Mouse (Mus musculus) midbrain, postnatal 0 days (tissue): Measurements from ENCODE around the gene Erbin. TPM values are rescaled to one million over a fixed set of nuclear protein-coding genes. Genes with fewer than 3 reads are reported as not detected.
A peak's percentile ranks its signal among the peaks of the same experiment; 100 is the strongest.

Experiments used
- ATAC-seq: fragments of 200-750 bp; cut with Nextera tagmentation; 2 replicates; pipeline ENCODE4 v1.8.0; 2017; ENCODE audit warnings: moderate number of reproducible peaks, mild to moderate bottlenecking, moderate TSS enrichment, moderate library complexity; ENCODE audit not compliant: low FRiP score
- DNase-seq: peaks from one replicate; pipeline ENCODE4 v3.0.0-alpha.2; 2015; ENCODE audit warnings: low spot score
- H3K27ac ChIP-seq: fragments of 300-500 bp; sonication (generic); 2 replicates; pipeline ENCODE4 v1.5.1; 2014; ENCODE audit warnings: low read depth, mild to moderate bottlenecking, low read length, mixed read lengths
- H3K27me3 ChIP-seq: fragments of 300-500 bp; sonication (generic); 2 replicates; pipeline ENCODE4 v1.6.1; 2014; ENCODE audit warnings: low read length, control low read depth, mixed read lengths; ENCODE audit not compliant: insufficient read depth
- H3K36me3 ChIP-seq: fragments of 300-500 bp; sonication (generic); 2 replicates; pipeline ENCODE4 v1.6.1; 2014; ENCODE audit warnings: low read length, control low read depth, mixed read lengths; ENCODE audit not compliant: insufficient read depth
- H3K4me1 ChIP-seq: fragments of 300-500 bp; sonication (generic); 2 replicates; pipeline ENCODE4 v1.6.1; 2014; ENCODE audit warnings: mild to moderate bottlenecking, control low read depth, antibody characterized with exemption, low read length, mixed read lengths; ENCODE audit not compliant: insufficient read depth
- H3K4me2 ChIP-seq: fragments of 300-500 bp; sonication (generic); 2 replicates; pipeline ENCODE4 v1.6.1; 2014; ENCODE audit warnings: low read depth, mild to moderate bottlenecking, low read length, mixed read lengths; ENCODE audit not compliant: poor library complexity, severe bottlenecking
- H3K4me3 ChIP-seq: fragments of 300-500 bp; sonication (generic); 2 replicates; pipeline ENCODE4 v1.5.1; 2014; ENCODE audit warnings: low read depth, mild to moderate bottlenecking, low read length, moderate library complexity
- H3K9ac ChIP-seq: fragments of 300-500 bp; sonication (generic); replicated peaks from 2 replicates; pipeline ENCODE4 v1.6.1; 2014; ENCODE audit warnings: mild to moderate bottlenecking, low read length, moderate library complexity, mixed read lengths; ENCODE audit not compliant: poor library complexity, severe bottlenecking
- H3K9me3 ChIP-seq: fragments of 300-500 bp; sonication (generic); 2 replicates; pipeline ENCODE4 v1.6.1; 2016; ENCODE audit warnings: low read length, control low read depth
- CTCF ChIP-seq: IDR thresholded peaks from 2 replicates; pipeline ENCODE4 v1.5.1; 2016; ENCODE audit warnings: antibody characterized with exemption, mild to moderate bottlenecking
- WGBS: fragments of 180-500 bp; shearing (Covaris S2); extraction: QIAGEN DNeasy Blood & Tissue Kit; methylation state at CpG from one replicate; pipeline ENCODE4 v1.1.7; 2014; 5-methylcytosine and 5-hydroxymethylcytosine counted together
- polyA plus RNA-seq: library from polyadenylated mRNA; unstranded; fragments of >200 nt; fragmentation: Nextera tagmentation; extraction: Ambion mirVana; gene quantifications from 2 replicates; pipeline ENCODE4 v1.2.1, GENCODE M21; 2015
- total RNA-seq: library from RNA; depleted of rRNA; stranded (reverse); fragments of >200 nt; gene quantifications from 2 replicates; pipeline ENCODE4 v1.2.3, GENCODE M21; 2014

The Erbin gene
- total and polyA plus RNA-seq, 2 experiments from 2014 or later, result 6.8 to 36.2 TPM

DNA sequence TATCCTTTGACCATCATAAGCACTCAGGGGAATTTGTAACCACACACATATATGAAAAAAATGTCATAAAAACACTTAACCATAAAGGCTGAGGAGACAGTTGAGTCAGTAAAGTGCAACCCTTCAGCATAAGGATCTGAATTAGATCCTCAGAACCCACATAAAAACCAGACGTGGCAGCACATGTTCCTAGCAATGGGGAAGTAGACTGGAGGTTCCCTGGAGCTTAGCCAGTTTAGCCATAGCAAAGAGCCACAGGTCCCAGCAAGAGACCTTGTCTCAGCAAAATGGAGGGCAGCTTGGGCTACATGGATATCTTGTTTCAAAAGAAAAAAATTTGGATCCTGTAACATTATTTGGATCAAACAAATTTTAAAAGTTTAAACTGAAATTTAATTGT, 20.3 kb downstream of the Erbin start:
- no peak overlapping the region for H3K4me2 ChIP-seq
- H3K9ac ChIP-seq, result no peak overlapping the region
- 100% methylated on average over 1 of the region's 1 CpGs for WGBS
- H3K9me3 ChIP-seq, result no peaks in the 10 kb centered on the region
- H3K4me3 ChIP-seq, result no peak overlapping the region
- H3K4me1 ChIP-seq, result no peaks in the 10 kb centered on the region
- H3K36me3 ChIP-seq, result no peaks in the 10 kb centered on the region
- H3K27ac ChIP-seq, result no peak overlapping the region
- no peaks in the 10 kb centered on the region for H3K27me3 ChIP-seq
- no peak for ATAC-seq
- no peak for TF ChIP-seq CTCF
- DNase-seq, result no peak

DNA sequence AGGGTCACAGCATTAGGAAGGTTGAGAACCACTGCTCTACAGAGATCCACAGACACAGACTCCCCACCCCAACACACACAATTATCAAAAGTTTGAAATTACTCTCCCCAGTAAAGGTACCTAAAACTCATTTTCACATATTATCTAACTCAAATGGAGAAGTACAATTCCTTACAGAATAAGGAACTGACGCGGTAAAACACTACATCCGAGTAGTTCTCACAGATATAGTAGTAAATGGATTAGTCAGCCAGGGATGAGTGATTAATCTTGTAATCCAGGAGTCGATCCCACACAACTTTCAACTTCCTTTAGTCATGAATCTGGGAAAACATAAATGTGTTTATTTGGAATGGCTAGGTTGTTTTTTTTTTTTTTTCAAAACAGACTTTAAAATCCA, 22.7 kb downstream of the Erbin start:
- Histone ChIP-seq H3K4me1 (no peaks in the 10 kb centered on the region), H3K9me3 (no peaks in the 10 kb centered on the region), H3K9ac (no peak overlapping the region), H3K27ac (no peak overlapping the region), H3K4me2 (no peak overlapping the region), H3K4me3 (no peak overlapping the region), H3K27me3 (no peaks in the 10 kb centered on the region), H3K36me3 (no peaks in the 10 kb centered on the region)
- no peak for ATAC-seq
- WGBS, result 96% methylated on average over 4 of the region's 4 CpGs
- no peak for TF ChIP-seq CTCF
- no peak for DNase-seq

DNA sequence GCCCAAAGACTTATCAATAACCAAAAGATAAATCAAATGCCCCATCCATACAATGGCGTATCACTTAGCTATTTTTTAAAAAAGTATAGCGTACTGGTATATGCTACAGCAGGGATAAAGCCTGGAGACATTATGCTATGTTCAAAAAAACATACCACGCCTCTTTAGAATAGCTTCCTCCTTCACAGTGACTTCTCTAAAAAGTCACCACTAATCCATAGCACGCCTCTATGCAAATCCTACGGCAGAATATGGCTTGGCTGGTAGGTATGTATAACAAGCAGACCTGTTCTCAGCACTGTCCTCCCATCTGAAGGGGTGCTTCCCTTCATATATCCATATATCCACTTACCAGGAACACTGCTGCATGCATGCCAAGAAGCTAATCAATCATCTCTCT, 27.2 kb downstream of the Erbin start:
- Histone ChIP-seq H3K27me3 (no peaks in the 10 kb centered on the region), H3K4me2 (no peak overlapping the region), H3K4me1 (no peaks in the 10 kb centered on the region; the same call in 1 of the 2 replicates), H3K4me3 (no peak overlapping the region), H3K9ac (no peak overlapping the region), H3K27ac (no peak overlapping the region), H3K9me3 (no peaks in the 10 kb centered on the region), H3K36me3 (no peaks in the 10 kb centered on the region)
- DNase-seq (no peak), ATAC-seq (no peak)
- no peak for TF ChIP-seq CTCF
- WGBS, result 88% methylated on average over 5 of the region's 5 CpGs

DNA sequence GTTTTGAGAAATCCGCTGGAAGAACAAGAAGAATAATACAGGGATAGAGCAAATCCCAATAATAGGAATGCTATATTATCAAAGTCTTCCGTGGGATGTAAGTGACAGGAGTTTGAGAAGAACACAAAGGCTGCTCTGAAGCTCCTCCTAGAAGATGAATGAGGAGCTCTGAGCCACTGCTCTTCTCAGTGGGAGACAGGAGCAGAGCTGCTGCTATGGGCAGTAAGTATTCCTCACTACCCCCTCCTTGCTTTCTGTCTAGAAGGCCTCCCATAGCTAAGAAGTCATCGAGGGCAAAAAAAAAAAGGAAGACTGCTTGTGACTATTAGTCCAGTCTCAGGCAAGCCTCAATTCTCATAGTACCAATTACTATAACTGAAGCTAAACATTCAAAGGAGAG, 30.3 kb downstream of the Erbin start:
- DNase-seq, result peak; percentile 8
- Histone ChIP-seq H3K36me3 (no peaks in the 10 kb centered on the region), H3K4me2 (no peak overlapping the region), H3K9ac (no peak overlapping the region), H3K27me3 (no peaks in the 10 kb centered on the region), H3K27ac (no peak overlapping the region), H3K4me1 (no peaks in the 10 kb centered on the region; the same call in 1 of the 2 replicates), H3K9me3 (no peaks in the 10 kb centered on the region), H3K4me3 (no peak overlapping the region)
- WGBS, result 17% methylated on average over 3 of the region's 3 CpGs
- TF ChIP-seq CTCF, result no peak
- ATAC-seq, result no peak

DNA sequence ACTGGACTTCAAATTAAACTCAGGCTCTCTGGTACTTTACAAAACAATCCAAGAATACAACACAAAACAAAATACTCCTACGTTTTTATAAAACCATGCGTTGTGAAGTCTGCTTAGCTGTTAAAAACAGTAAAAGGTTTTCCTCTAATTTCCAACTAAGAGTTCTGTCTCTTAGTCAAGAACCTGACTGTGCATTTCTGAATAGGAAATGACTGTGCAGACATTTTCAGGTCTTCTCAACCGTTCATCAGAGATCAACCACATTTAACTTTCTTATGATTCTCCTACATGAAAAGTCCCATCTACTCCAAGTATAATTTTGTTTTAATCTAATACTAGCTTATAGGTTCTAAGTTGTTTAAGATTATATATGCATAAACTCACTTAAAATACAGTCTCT, 33.8 kb downstream of the Erbin start:
- Histone ChIP-seq H3K27me3 (no peaks in the 10 kb centered on the region), H3K9me3 (no peaks in the 10 kb centered on the region), H3K27ac (no peak overlapping the region), H3K4me2 (no peak overlapping the region), H3K36me3 (no peaks in the 10 kb centered on the region), H3K9ac (no peak overlapping the region), H3K4me3 (no peak overlapping the region), H3K4me1 (no peaks in the 10 kb centered on the region; the same call in 1 of the 2 replicates)
- ATAC-seq, result no peak
- WGBS, result 89% methylated on average over 3 of the region's 3 CpGs
- DNase-seq, result no peak
- TF ChIP-seq CTCF, result no peak

DNA sequence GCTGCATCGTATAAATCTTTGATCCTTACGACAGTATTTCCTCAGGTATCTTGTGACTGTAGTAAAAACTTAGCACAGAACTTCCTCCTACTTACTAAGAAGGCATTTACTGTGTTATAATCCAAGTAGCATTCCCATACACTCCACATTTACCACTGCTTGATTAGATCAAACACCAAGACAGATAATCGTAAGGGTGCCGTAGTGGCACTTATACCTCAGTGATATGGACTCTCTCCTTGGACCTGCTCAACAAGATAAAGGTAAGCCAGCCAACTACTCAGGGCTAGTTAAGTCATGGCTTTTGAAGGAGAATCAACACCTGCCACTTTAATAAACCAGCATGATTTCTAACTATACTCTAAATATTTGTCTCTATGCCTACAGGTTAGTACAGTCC, 39.1 kb downstream of the Erbin start:
- WGBS, result 89% methylated on average over 4 of the region's 4 CpGs
- Histone ChIP-seq H3K4me2 (no peak overlapping the region), H3K36me3 (0 out of 2 replicates have a peak, but pooled peaks cover 5% of the 10 kb centered on the region), H3K4me3 (no peak overlapping the region), H3K27me3 (no peaks in the 10 kb centered on the region), H3K27ac (no peak overlapping the region), H3K9me3 (no peaks in the 10 kb centered on the region), H3K4me1 (no peaks in the 10 kb centered on the region), H3K9ac (no peak overlapping the region)
- ATAC-seq, result no peak
- no peak for TF ChIP-seq CTCF
- DNase-seq, result no peak
